Mouse (Mus musculus): ENCODE measurements around the gene Pds5b. TPM values are rescaled to one million over a fixed set of nuclear protein-coding genes. Genes with fewer than 3 reads are reported as not detected.
"Not testable (repeated sequence)": the region's sequence is repeated elsewhere in the genome, so short reads cannot be mapped to it uniquely, and the experiment has no call there.

Gene Pds5b
- 10 to 100 TPM; 65.9 to 66.5 TPM for total RNA-seq (2021)
- long read RNA-seq, experiment 1, full-length matches to known transcripts = 2 of 20 reads
- long read RNA-seq, experiment 1, partial matches to known transcripts = 12 of 20 reads
- long read RNA-seq, experiment 1, other reads (novel, unspliced or antisense) = 6 of 20 reads
- long read RNA-seq, experiment 2, full-length matches to known transcripts = 5 of 14 reads
- long read RNA-seq, experiment 2, partial matches to known transcripts = 7 of 14 reads
- long read RNA-seq, experiment 2, other reads (novel, unspliced or antisense) = 2 of 14 reads

- peak; percentile 93 to 96 for DNase-seq (ENCODE audit: low spot score in 2 of 2)
Observed at GRCm38 (mm10) chr5:150673153-150673835, at the start of gene Pds5b. Gene Pds5b, plus strand, starts transcription at chr5:150673739.

- peak in 1 of 2 experiments; percentile 23 for DNase-seq (ENCODE audit: low spot score in 2 of 2)
Observed at GRCm38 (mm10) chr5:150625528-150625927, 48.0 kb upstream of the Pds5b start.

GRCm38 (mm10) chr5:150629272-150629671 lies 44.3 kb upstream of the Pds5b start:
- no peak for DNase-seq (ENCODE audit: low spot score in 2 of 2)

- DNase-seq (ENCODE audit: low spot score in 2 of 2) = no peak
Observed at GRCm38 (mm10) chr5:150629692-150630091, 43.8 kb upstream of the Pds5b start.

GRCm38 (mm10) chr5:150641440-150641839 lies 32.1 kb upstream of the Pds5b start:
- no peak for DNase-seq (ENCODE audit: low spot score in 2 of 2)

GRCm38 (mm10) chr5:150643390-150643789 lies 30.1 kb upstream of the Pds5b start:
- not testable (repeated sequence) for DNase-seq (ENCODE audit: low spot score in 2 of 2)

GRCm38 (mm10) chr5:150644926-150645325 lies 28.6 kb upstream of the Pds5b start:
- no peak for DNase-seq (ENCODE audit: low spot score in 2 of 2)

- no peak for DNase-seq (ENCODE audit: low spot score in 2 of 2)
Observed at GRCm38 (mm10) chr5:150652578-150652977, 21.0 kb upstream of the Pds5b start.

GRCm38 (mm10) chr5:150654548-150654947 lies 19.0 kb upstream of the Pds5b start:
- no peak for DNase-seq (ENCODE audit: low spot score in 2 of 2)

GRCm38 (mm10) chr5:150659425-150659824 lies 14.1 kb upstream of the Pds5b start:
- DNase-seq (ENCODE audit: low spot score in 2 of 2) = not testable (repeated sequence)

GRCm38 (mm10) chr5:150660296-150660695 lies 13.2 kb upstream of the Pds5b start:
- not testable (repeated sequence) for DNase-seq (ENCODE audit: low spot score in 2 of 2)

GRCm38 (mm10) chr5:150663926-150664325 lies 9.6 kb upstream of the Pds5b start:
- DNase-seq (ENCODE audit: low spot score in 2 of 2) = not testable (repeated sequence)

GRCm38 (mm10) chr5:150664794-150665131 lies 8.8 kb upstream of the Pds5b start:
- peak in 1 of 2 experiments; percentile 43 for DNase-seq (ENCODE audit: low spot score in 2 of 2)

- DNase-seq (ENCODE audit: low spot score in 2 of 2) = peak; percentile 90 to 98
Observed at GRCm38 (mm10) chr5:150665132-150665954, 8.2 kb upstream of the Pds5b start.

GRCm38 (mm10) chr5:150666133-150666739 lies 7.3 kb upstream of the Pds5b start, which contains the start of gene N4bp2l2:
Gene N4bp2l2, minus strand, starts transcription at chr5:150666183.
- not testable (repeated sequence) for DNase-seq (ENCODE audit: low spot score in 2 of 2)

- no peak for DNase-seq (ENCODE audit: low spot score in 2 of 2)
Observed at GRCm38 (mm10) chr5:150668731-150669130, 4.8 kb upstream of the Pds5b start.

- DNase-seq (ENCODE audit: low spot score in 2 of 2) = no peak
Observed at GRCm38 (mm10) chr5:150672343-150672742, 1.2 kb upstream of the Pds5b start.

GRCm38 (mm10) chr5:150673880-150674621 lies 512 bp downstream of the Pds5b start:
- DNase-seq (ENCODE audit: low spot score in 2 of 2) = no peak

- DNase-seq (ENCODE audit: low spot score in 2 of 2) = no peak
Observed at GRCm38 (mm10) chr5:150674866-150675265, 1.3 kb downstream of the Pds5b start.

GRCm38 (mm10) chr5:150682862-150683261 lies 9.3 kb downstream of the Pds5b start:
- not testable (repeated sequence) for DNase-seq (ENCODE audit: low spot score in 2 of 2)

- no peak for DNase-seq (ENCODE audit: low spot score in 2 of 2)
Observed at GRCm38 (mm10) chr5:150690685-150691084, 17.1 kb downstream of the Pds5b start.

All from layer of hippocampus, postnatal 14 days (tissue).